Mouse (Mus musculus) pancreas, adult 10 weeks (tissue): ENCODE data around the gene Zfp788. TPM values are rescaled to one million over a fixed set of nuclear protein-coding genes. Genes with fewer than 3 reads are reported as not detected.

Experiments
- polyA plus RNA-seq: library from polyadenylated mRNA; stranded (reverse); fragments of 350-450 nt; fragmentation: Illumina TruSeq; extraction: RNeasy Lipid Tissue Mini Kit (QIAGEN cat#74804); gene quantifications from one replicate; pipeline ENCODE4 v1.2.3, GENCODE M21; 2015; ENCODE audit warnings: low read depth, low replicate concordance; ENCODE audit not compliant: insufficient read depth

Gene Zfp788
- polyA plus RNA-seq = 2.6 TPM

DNA sequence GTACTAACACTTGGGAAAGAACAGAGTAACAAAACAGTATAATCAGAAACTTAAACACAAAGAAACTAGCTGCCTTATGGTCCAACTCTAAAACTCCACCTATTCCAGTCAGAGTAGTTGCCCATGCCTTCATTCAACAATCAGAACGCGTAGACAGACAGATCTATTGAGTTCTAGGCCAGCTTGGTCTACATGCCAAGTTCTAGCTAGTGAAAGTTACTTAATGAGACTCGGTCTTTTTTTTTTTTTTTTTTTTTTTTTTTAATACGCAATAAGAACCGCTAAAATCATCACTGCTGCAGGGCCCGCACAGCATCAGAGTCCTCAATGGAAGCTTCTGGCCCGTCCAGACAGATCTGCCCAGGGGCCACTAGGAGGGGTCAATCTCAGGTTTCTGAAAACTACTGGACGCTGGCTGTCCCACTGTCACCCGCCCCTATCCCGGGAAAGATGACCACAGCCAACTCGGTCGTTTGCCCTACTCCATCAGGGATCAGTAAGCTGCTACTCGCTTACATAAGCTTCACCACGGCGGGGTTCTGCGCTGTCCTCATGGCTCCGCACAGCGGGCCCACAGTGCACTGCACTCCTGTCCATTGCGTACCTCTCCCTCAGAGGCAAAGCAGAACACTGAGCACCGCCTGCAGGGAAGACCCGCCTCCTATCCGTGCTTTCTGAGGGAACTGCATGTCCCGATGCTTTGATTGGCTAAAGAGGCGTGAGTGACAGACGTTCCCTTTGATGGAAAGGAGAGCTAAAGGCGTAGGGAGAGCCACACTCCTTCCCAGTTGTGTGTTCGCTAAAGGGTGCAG lies at the start of gene Zfp788:
Gene Zfp788 (plus strand): TSS at position 795 of the 812 bp plus-strand sequence.

DNA sequence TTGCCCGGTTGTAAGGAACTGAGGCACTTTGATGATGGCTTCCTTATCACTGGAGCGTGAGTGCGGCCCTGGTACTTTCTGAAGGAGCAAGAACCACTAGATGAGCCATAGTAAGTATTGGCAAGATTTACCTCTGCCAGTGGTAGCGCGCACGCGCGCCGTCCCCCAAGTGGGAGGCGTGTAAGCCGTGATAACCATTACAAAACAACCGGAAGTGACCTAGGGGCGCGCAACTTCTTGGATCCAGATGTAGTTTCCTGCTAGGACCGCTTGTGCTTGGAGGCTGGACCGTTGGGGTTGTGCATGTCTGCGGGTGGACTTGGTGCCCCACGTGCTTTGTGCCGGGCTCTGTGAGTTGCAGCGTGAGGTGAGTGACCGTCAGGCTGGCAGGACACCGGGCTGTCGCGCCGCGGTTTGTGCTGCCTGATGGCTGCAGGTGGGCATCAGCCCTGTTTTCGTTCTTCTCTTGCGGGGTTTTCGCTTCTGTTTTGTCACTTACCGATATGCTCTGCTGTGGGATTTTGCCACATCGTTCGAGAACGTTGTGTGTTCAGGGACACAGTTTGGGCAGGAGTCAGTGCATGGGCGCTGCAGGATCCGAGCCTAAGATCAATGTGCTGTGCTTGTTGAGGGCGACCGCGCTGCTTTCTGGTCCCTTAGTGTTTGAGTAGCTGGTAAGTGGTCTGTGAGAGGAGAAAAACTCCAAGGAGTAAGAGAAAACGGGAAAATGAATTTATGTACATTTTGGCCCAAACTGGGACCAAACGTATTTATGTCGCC lies 33.8 kb upstream of the Zfp788 start, which contains the start of gene 2610021A01Rik:
Gene 2610021A01Rik (plus strand): TSS at position 197 of the 780 bp plus-strand sequence.

Other genes starting within 250 kb of the Zfp788 start
- 4.7 TPM for gene AI987944, start 239.8 kb upstream of the Zfp788 start, polyA plus RNA-seq
- gene Vmn2r57, start 184.5 kb upstream of the Zfp788 start, polyA plus RNA-seq = not detected
- gene Gm20449, start 133.8 kb upstream of the Zfp788 start, polyA plus RNA-seq = not detected
- 3.2 TPM for gene AW146154, start 133.3 kb upstream of the Zfp788 start, polyA plus RNA-seq
- not detected for gene Gm6871, start 59.5 kb upstream of the Zfp788 start, polyA plus RNA-seq
- gene 2610021A01Rik, start 34.0 kb upstream of the Zfp788 start, polyA plus RNA-seq = 3.3 TPM
- gene Vmn2r58, start 239.5 kb downstream of the Zfp788 start, polyA plus RNA-seq = not detected